Mouse (Mus musculus): Measurements from ENCODE around the gene Zfp212.

Zfp212 gene

GRCm38 (mm10) chr6:47920447-47921340 lies at the start of gene Zfp212:
TSS of gene Zfp212 (plus strand) at chr6:47920476.
- DNase-seq (ENCODE audit: low spot score): peak; percentile 94

DNA sequence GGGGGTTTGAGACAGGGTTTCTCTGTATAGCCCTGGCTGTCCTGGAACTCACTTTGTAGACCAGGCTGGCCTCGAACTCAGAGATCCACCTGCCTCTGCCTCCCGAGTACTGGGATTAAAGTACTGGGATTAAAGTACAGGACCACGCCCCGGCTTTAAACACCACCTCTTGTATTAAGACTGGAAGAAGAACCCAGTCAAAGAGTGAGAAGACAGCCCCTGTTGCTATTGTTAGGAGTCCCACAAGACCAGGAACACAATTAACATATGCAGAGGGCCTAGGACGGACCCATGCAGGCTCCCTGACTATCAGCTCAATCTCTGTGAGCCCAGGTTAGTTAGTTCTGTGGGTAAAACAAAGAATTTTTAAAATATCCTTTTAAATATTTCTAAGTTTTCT lies 48.0 kb upstream of the Zfp212 start:
- DNase-seq (ENCODE audit: low spot score): no peak

DNA sequence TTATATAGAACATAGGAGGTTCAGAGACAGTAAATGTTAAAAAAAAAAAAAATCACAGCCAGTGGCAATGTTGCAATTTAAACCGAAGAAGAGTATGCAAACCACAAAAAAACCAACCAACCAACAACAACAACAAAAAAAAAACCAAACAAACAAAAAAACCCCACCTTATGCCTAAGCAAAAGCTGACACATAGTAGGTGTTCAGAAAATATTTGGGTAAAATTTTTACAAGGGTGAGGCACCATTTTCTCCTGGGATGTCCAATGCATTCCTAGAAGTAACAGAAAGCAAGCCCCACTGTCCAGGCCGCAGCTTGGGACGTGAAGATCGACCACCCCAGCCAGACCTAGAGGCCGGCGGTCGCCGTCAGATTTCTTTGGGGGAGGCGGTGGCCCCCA lies 43.2 kb upstream of the Zfp212 start, which contains the start of gene Zfp282:
Gene Zfp282, plus strand, starts transcription at position 147 of the 400 bp plus-strand sequence.
- DNase-seq (ENCODE audit: low spot score): no peak

- DNase-seq (ENCODE audit: low spot score): peak; percentile 93
These were observed 42.7 kb upstream of the Zfp212 start for GRCm38 (mm10) chr6:47877461-47878132.

DNA sequence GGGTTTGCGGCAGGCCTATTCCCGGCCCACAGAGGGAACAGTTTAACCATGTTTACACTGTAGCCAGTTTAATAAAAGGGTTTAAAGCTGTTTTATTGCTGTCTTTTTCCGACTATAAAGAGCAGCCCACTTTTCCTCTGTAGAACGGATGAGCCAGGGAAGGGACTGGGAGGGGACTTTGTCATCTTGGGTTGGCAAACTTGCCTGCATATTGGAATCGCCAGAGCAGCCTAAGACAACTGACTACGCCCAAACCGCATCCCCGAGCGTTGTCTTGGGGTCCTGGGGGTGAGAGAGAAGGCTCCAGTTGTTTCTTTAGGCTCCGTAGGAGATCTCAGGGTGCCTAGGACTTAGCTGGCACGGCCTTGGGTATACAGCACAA lies 42.2 kb upstream of the Zfp212 start:
- DNase-seq (ENCODE audit: low spot score): peak; percentile 55

- peak; percentile 24 for DNase-seq (ENCODE audit: low spot score)
These were observed 41.7 kb upstream of the Zfp212 start for GRCm38 (mm10) chr6:47878593-47878992.

DNA sequence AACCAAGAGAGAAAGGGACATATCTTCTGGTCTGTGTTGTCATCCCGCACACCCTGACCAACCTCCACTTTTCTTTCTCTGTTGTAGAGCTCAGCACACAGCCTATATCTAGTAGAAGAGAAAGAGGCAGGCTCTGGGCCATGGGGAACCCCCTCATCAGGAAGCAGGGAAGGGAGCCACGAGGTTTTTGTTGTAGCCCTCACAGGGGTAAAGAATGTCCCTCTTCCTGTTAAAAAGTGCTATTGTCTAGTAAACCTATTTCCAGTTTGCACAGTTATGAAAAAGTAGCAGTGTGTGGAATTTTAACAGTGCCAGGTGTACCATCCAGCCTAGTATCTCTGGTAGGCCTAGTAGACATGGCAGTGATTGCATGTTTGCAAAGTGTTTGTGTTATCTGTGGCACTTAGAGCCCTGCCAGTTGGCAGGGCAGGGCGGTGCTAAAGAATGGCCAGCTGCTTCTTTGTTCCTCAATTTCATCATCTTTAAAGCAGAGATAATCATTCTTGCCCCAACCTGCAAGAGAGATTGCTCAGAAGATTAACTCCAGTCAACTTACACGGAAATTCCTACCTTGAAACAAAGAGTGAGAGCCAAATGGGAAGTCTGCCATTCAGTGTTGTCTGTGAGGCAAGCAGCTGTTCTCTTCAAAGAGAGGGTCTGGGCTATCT lies 41.1 kb upstream of the Zfp212 start:
- no peak for DNase-seq (ENCODE audit: low spot score)

- no peak for DNase-seq (ENCODE audit: low spot score)
These were observed 40.1 kb upstream of the Zfp212 start for GRCm38 (mm10) chr6:47880166-47880565.

- DNase-seq (ENCODE audit: low spot score): no peak
These were observed 31.4 kb upstream of the Zfp212 start for GRCm38 (mm10) chr6:47888812-47889383.

GRCm38 (mm10) chr6:47899416-47899815 lies 20.9 kb upstream of the Zfp212 start:
- no peak for DNase-seq (ENCODE audit: low spot score)

DNA sequence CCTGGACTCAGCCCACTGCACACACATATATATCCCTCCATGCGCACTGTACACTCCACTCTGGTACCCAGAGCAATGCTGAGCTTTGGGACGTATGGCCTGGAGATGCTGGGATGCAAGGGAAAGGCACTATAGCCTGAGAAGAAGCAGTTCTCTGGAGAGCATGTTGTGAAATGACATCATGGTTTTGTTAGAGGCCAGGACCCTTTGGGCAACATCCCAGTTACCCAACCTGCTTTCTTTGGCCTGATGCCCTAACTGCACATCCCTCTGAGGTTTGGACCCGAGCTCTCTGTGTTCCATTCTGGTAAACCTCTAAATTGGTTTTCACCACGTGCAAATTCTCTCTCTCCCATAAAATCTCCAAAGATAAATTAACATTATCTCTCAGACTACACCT lies 16.7 kb upstream of the Zfp212 start:
- no peak for DNase-seq (ENCODE audit: low spot score)

GRCm38 (mm10) chr6:47904361-47904760 lies 15.9 kb upstream of the Zfp212 start:
- peak; percentile 8 for DNase-seq (ENCODE audit: low spot score)

DNA sequence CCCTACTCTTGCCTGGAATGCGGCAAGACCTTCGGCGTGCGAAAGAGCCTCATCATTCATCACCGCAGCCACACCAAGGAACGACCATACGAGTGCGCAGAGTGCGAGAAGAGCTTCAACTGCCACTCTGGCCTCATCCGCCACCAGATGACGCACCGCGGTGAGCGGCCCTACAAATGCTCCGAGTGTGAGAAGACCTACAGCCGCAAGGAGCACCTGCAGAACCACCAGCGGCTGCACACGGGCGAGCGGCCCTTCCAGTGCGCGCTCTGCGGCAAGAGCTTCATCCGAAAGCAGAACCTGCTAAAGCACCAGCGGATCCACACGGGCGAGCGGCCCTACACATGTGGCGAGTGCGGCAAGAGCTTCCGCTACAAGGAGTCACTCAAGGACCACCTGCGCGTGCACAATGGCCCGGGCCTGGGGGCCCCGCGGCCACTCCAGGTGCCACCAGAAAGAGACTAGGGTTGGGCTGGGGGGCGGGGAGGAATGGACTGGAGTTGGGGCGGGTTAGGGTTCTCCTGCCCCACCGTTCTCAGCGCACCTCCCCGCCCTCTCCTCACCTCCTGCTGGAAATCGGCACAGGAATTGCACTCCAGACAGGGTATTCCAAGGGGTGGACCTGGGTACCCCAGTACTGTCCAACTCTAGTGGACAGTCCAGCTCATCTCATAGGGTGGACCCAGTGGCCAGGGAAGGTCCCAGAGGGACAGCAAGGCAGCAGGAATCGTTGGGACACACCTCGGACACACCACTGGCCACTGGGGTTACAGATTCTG lies 15.2 kb upstream of the Zfp212 start:
- peak; percentile 9 for DNase-seq (ENCODE audit: low spot score)

GRCm38 (mm10) chr6:47906326-47906725 lies 13.9 kb upstream of the Zfp212 start:
- DNase-seq (ENCODE audit: low spot score): no peak

GRCm38 (mm10) chr6:47909007-47909406 lies 11.3 kb upstream of the Zfp212 start:
- DNase-seq (ENCODE audit: low spot score): no peak

DNA sequence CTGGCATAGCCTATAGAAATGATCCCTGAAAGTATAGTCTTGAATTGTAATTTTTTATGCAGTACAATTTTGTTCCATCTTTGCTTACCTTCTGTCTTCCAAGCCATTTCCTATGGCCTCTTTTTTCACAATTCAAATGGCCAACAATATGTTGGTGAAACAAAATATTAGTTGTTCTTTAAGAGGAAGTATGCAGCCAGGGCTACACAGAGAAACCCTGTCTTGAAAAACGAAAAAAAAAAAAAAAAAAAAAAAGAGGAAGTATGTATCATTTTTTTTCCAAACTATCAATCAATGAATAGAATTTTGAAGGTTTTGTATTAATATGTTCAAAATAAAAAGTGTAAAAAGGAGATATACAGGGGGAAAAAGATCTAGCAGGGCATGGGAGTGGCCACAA lies 8.6 kb upstream of the Zfp212 start:
- no peak for DNase-seq (ENCODE audit: low spot score)

DNA sequence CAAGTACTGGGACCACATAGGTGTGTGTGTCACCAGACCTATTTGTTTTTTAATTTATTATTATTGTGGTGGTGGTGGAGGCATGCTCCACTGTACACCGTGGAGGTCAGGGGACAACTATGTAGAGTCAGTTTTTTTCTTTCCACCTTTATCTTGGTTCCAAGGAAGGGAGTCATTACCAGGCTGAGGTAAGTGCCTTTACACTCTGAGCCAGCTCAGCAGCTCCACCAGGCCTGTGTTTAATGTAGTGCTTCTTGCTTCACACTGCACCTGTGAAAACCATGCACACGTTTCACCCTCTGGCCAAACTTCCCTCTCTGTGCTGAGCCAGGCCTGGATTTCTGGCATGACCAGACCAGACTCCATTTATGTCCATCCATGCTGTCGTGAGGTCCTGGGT lies 7.3 kb upstream of the Zfp212 start:
- DNase-seq (ENCODE audit: low spot score): no peak

DNA sequence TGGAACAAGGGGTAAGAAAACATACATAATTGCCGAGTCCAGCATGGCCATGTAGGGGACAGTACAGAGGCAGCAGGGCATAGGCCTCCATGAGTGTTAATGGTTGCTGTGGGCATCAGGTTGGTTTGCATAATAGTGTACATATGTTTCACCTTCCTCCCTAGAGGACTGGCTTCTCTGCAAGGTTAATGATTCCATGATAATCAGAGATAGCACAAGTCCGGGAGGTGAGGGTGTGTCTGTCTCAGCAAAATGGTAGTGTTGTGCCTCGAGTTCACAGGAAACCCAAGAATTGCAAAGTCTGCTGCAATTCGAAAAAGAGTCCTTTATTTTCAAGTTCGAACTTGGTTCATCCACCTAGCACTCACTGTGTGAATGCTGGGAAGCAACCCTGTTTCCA lies 3.2 kb upstream of the Zfp212 start:
- DNase-seq (ENCODE audit: low spot score): no peak

DNA sequence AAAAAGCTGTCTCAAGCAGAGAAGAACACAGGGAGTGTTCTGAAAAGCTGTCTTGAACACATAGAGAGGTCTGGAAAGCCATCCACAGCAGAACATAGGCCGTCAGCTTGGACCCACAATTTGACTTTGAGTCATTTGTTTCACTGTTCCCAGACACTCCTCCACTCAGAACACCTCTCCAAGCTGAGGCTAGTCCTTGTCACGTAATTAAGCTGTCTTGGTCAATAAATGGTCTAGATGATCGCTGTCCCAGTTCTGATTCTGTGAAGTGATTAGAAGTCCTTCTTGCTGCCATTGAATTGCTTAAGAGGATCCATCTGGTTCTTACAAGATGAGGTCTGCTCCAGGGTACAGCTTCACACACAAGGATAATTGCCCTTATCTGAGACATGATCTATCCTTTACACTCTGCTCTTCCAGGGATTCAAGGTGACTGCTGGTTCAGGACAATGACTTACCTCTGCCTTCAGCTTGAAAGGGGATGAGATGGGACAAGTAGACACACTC lies 1.5 kb upstream of the Zfp212 start:
- no peak for DNase-seq (ENCODE audit: low spot score)

GRCm38 (mm10) chr6:47919646-47920446 lies 430 bp upstream of the Zfp212 start:
- peak; percentile 3 for DNase-seq (ENCODE audit: low spot score)

- no peak for DNase-seq (ENCODE audit: low spot score)
These were observed 22.2 kb downstream of the Zfp212 start for GRCm38 (mm10) chr6:47942461-47942860.
